Mouse (Mus musculus): ENCODE data around the gene Lypd6b. TPM values are rescaled to one million over a fixed set of nuclear protein-coding genes. Genes with fewer than 3 reads are reported as not detected.
A peak's percentile ranks its signal among the peaks of the same experiment; 100 is the strongest.

The Lypd6b gene
- polyA plus RNA-seq, 1 experiment from 2014 or later = 2.6 TPM

GRCm38 (mm10) chr2:49951681-49952080, 164.2 kb downstream of the Lypd6b start:
- no peak overlapping the region for H3K27ac ChIP-seq (ENCODE audit: poor library complexity, severe bottlenecking)
- 45% methylated on average over 4 of the region's 4 CpGs for WGBS
- ATAC-seq (ENCODE audit: insufficient number of reproducible peaks, low FRiP score) = no peak

GRCm38 (mm10) chr2:49952632-49953293, 165.3 kb downstream of the Lypd6b start:
- H3K4me3 ChIP-seq = no peak overlapping the region
- H3K4me2 ChIP-seq = 0 out of 2 replicates have a peak overlapping the region, but pooled peaks have one; percentile 17
- H3K27me3 ChIP-seq (replicated peaks) = no peaks in the 10 kb centered on the region
- no peak overlapping the region for H3K27ac ChIP-seq (ENCODE audit: poor library complexity, severe bottlenecking)
- no peaks in the 10 kb centered on the region for H3K36me3 ChIP-seq
- WGBS = 41% methylated on average over 6 of the region's 6 CpGs
- peaks cover 16% of the 10 kb centered on the region; the same call in 1 of the 2 replicates for H3K4me1 ChIP-seq (replicated peaks)
- H3K9me3 ChIP-seq (replicated peaks) = peaks cover 7% of the 10 kb centered on the region
- ATAC-seq (ENCODE audit: insufficient number of reproducible peaks, low FRiP score) = no peak
- H3K9ac ChIP-seq = no peak overlapping the region

More at GRCm38 (mm10) chr2:49951681-49952080, 164.2 kb downstream of the Lypd6b start:
- H3K9me3 ChIP-seq (replicated peaks) = peaks cover 7% of the 10 kb centered on the region
- H3K36me3 ChIP-seq = no peaks in the 10 kb centered on the region
- no peak overlapping the region for H3K4me3 ChIP-seq
- H3K4me1 ChIP-seq (replicated peaks) = peaks cover 16% of the 10 kb centered on the region; the same call in 1 of the 2 replicates
- H3K9ac ChIP-seq = no peak overlapping the region
- no peaks in the 10 kb centered on the region for H3K27me3 ChIP-seq (replicated peaks)
- no peak overlapping the region for H3K4me2 ChIP-seq

GRCm38 (mm10) chr2:49957449-49957848, 170.0 kb downstream of the Lypd6b start:
- WGBS = 74% methylated on average over 2 of the region's 2 CpGs

GRCm38 (mm10) chr2:49961991-49962390, 174.5 kb downstream of the Lypd6b start:
- 77% methylated on average over 2 of the region's 2 CpGs for WGBS
- Histone ChIP-seq H3K4me1 (replicated peaks) (no peaks in the 10 kb centered on the region), H3K4me2 (no peak overlapping the region), H3K4me3 (no peak overlapping the region), H3K36me3 (no peaks in the 10 kb centered on the region), H3K27me3 (replicated peaks) (no peaks in the 10 kb centered on the region), H3K27ac (ENCODE audit: poor library complexity, severe bottlenecking) (no peak overlapping the region), H3K9ac (no peak overlapping the region), H3K9me3 (replicated peaks) (no peaks in the 10 kb centered on the region)
- ATAC-seq (ENCODE audit: insufficient number of reproducible peaks, low FRiP score) = no peak

More at GRCm38 (mm10) chr2:49957449-49957848, 170.0 kb downstream of the Lypd6b start:
- Histone ChIP-seq H3K4me2 (no peak overlapping the region), H3K9ac (no peak overlapping the region), H3K27ac (ENCODE audit: poor library complexity, severe bottlenecking) (no peak overlapping the region), H3K4me1 (replicated peaks) (peaks cover 5% of the 10 kb centered on the region; the same call in 1 of the 2 replicates), H3K36me3 (no peaks in the 10 kb centered on the region), H3K9me3 (replicated peaks) (no peaks in the 10 kb centered on the region), H3K27me3 (replicated peaks) (no peaks in the 10 kb centered on the region), H3K4me3 (no peak overlapping the region)
- ATAC-seq (ENCODE audit: insufficient number of reproducible peaks, low FRiP score) = no peak

GRCm38 (mm10) chr2:49964899-49965298, 177.4 kb downstream of the Lypd6b start:
- Histone ChIP-seq H3K27ac (ENCODE audit: poor library complexity, severe bottlenecking) (no peak overlapping the region), H3K4me1 (replicated peaks) (no peaks in the 10 kb centered on the region), H3K27me3 (replicated peaks) (no peaks in the 10 kb centered on the region), H3K36me3 (no peaks in the 10 kb centered on the region), H3K9ac (no peak overlapping the region), H3K4me3 (no peak overlapping the region), H3K4me2 (no peak overlapping the region), H3K9me3 (replicated peaks) (no peaks in the 10 kb centered on the region)
- no peak for ATAC-seq (ENCODE audit: insufficient number of reproducible peaks, low FRiP score)
- WGBS = 73% methylated on average over 3 of the region's 3 CpGs

GRCm38 (mm10) chr2:49967748-49968147, 180.3 kb downstream of the Lypd6b start:
- no peaks in the 10 kb centered on the region for H3K36me3 ChIP-seq
- H3K4me3 ChIP-seq = no peak overlapping the region
- H3K4me2 ChIP-seq = no peak overlapping the region
- 59% methylated on average over 3 of the region's 3 CpGs for WGBS
- no peak overlapping the region for H3K27ac ChIP-seq (ENCODE audit: poor library complexity, severe bottlenecking)
- ATAC-seq (ENCODE audit: insufficient number of reproducible peaks, low FRiP score) = no peak
- H3K27me3 ChIP-seq (replicated peaks) = no peaks in the 10 kb centered on the region
- no peak overlapping the region for H3K9ac ChIP-seq
- H3K9me3 ChIP-seq (replicated peaks) = peaks cover 4% of the 10 kb centered on the region; the same call in 1 of the 2 replicates
- no peaks in the 10 kb centered on the region for H3K4me1 ChIP-seq (replicated peaks)

- Histone ChIP-seq H3K4me2 (no peak overlapping the region), H3K36me3 (no peaks in the 10 kb centered on the region), H3K27me3 (replicated peaks) (no peaks in the 10 kb centered on the region), H3K9ac (no peak overlapping the region), H3K4me1 (replicated peaks) (no peaks in the 10 kb centered on the region), H3K9me3 (replicated peaks) (peaks cover 4% of the 10 kb centered on the region; the same call in 1 of the 2 replicates), H3K4me3 (no peak overlapping the region), H3K27ac (ENCODE audit: poor library complexity, severe bottlenecking) (no peak overlapping the region)
- no peak for ATAC-seq (ENCODE audit: insufficient number of reproducible peaks, low FRiP score)
- 88% methylated on average over 3 of the region's 3 CpGs for WGBS
These were observed 183.5 kb downstream of the Lypd6b start for GRCm38 (mm10) chr2:49970990-49971389.

- WGBS = 59% methylated on average over 10 of the region's 10 CpGs
- no peaks in the 10 kb centered on the region; the same call in 1 of the 2 replicates for H3K27me3 ChIP-seq (replicated peaks)
- H3K9ac ChIP-seq = no peak overlapping the region
- no peak overlapping the region for H3K4me3 ChIP-seq
- no peaks in the 10 kb centered on the region for H3K36me3 ChIP-seq
- no peak for ATAC-seq (ENCODE audit: insufficient number of reproducible peaks, low FRiP score)
- no peaks in the 10 kb centered on the region for H3K4me1 ChIP-seq (replicated peaks)
- no peaks in the 10 kb centered on the region for H3K9me3 ChIP-seq (replicated peaks)
- H3K4me2 ChIP-seq = no peak overlapping the region
- H3K27ac ChIP-seq (ENCODE audit: poor library complexity, severe bottlenecking) = no peak overlapping the region
These were observed 191.1 kb downstream of the Lypd6b start for GRCm38 (mm10) chr2:49978606-49979005.

- Histone ChIP-seq H3K36me3 (no peaks in the 10 kb centered on the region), H3K27me3 (replicated peaks) (no peaks in the 10 kb centered on the region; the same call in 1 of the 2 replicates), H3K4me3 (no peak overlapping the region), H3K9ac (no peak overlapping the region), H3K27ac (ENCODE audit: poor library complexity, severe bottlenecking) (no peak overlapping the region), H3K4me2 (no peak overlapping the region), H3K9me3 (replicated peaks) (no peaks in the 10 kb centered on the region), H3K4me1 (replicated peaks) (no peaks in the 10 kb centered on the region)
- 83% methylated on average over 3 of the region's 3 CpGs for WGBS
- ATAC-seq (ENCODE audit: insufficient number of reproducible peaks, low FRiP score) = no peak
These were observed 192.5 kb downstream of the Lypd6b start for GRCm38 (mm10) chr2:49979991-49980390.

- no peaks in the 10 kb centered on the region for H3K4me1 ChIP-seq (replicated peaks)
- 65% methylated on average over 5 of the region's 5 CpGs for WGBS
- no peak overlapping the region for H3K4me3 ChIP-seq
- no peaks in the 10 kb centered on the region for H3K9me3 ChIP-seq (replicated peaks)
- H3K27me3 ChIP-seq (replicated peaks) = no peaks in the 10 kb centered on the region
- H3K36me3 ChIP-seq = no peaks in the 10 kb centered on the region
- no peak for ATAC-seq (ENCODE audit: insufficient number of reproducible peaks, low FRiP score)
- H3K9ac ChIP-seq = no peak overlapping the region
- H3K27ac ChIP-seq (ENCODE audit: poor library complexity, severe bottlenecking) = no peak overlapping the region
- no peak overlapping the region for H3K4me2 ChIP-seq
These were observed 195.5 kb downstream of the Lypd6b start for GRCm38 (mm10) chr2:49983021-49983420.

GRCm38 (mm10) chr2:49984780-49985179, 197.3 kb downstream of the Lypd6b start:
- H3K27ac ChIP-seq (ENCODE audit: poor library complexity, severe bottlenecking) = no peak overlapping the region
- H3K9me3 ChIP-seq (replicated peaks) = no peaks in the 10 kb centered on the region
- H3K4me2 ChIP-seq = no peak overlapping the region
- WGBS = 62% methylated on average over 3 of the region's 3 CpGs
- ATAC-seq (ENCODE audit: insufficient number of reproducible peaks, low FRiP score) = no peak
- no peak overlapping the region for H3K9ac ChIP-seq
- H3K4me1 ChIP-seq (replicated peaks) = no peaks in the 10 kb centered on the region
- no peak overlapping the region for H3K4me3 ChIP-seq
- H3K36me3 ChIP-seq = no peaks in the 10 kb centered on the region
- no peaks in the 10 kb centered on the region for H3K27me3 ChIP-seq (replicated peaks)

GRCm38 (mm10) chr2:49995841-49996240, 208.4 kb downstream of the Lypd6b start:
- Histone ChIP-seq H3K4me2 (no peak overlapping the region), H3K4me1 (replicated peaks) (no peaks in the 10 kb centered on the region), H3K27me3 (replicated peaks) (no peaks in the 10 kb centered on the region), H3K9me3 (replicated peaks) (no peaks in the 10 kb centered on the region), H3K9ac (no peak overlapping the region), H3K36me3 (no peaks in the 10 kb centered on the region), H3K4me3 (no peak overlapping the region), H3K27ac (ENCODE audit: poor library complexity, severe bottlenecking) (no peak overlapping the region)
- no peak for ATAC-seq (ENCODE audit: insufficient number of reproducible peaks, low FRiP score)
- WGBS = 50% methylated on average over 4 of the region's 4 CpGs
